Mouse (Mus musculus) thymus, postnatal 4 days (tissue): Measurements from ENCODE around the gene Il1r2.
A peak's percentile ranks its signal among the peaks of the same experiment; 100 is the strongest.

Source experiments
- DNase-seq: peaks from one replicate; pipeline ENCODE4 v3.0.0; 2021

Il1r2 gene

DNA sequence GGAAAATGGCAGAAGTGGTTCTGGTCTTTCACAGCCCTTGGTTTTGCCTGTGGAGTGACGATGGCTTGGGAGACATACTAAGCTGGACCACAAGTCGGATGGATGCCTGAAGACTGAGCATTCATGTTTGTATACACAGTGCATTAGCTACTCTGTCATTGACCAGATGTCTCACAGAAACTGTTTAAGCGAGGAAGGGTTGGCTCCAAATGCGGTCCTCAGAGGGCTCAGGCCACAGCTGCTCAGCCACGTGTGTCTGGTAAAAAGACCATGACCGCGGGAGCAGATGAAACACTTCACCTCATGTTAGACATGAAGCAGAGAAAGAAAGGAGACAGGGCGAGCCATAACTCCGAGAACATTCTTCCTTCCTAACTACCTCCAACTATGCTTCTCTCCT lies 12.5 kb upstream of the Il1r2 start:
- no peak for DNase-seq

DNA sequence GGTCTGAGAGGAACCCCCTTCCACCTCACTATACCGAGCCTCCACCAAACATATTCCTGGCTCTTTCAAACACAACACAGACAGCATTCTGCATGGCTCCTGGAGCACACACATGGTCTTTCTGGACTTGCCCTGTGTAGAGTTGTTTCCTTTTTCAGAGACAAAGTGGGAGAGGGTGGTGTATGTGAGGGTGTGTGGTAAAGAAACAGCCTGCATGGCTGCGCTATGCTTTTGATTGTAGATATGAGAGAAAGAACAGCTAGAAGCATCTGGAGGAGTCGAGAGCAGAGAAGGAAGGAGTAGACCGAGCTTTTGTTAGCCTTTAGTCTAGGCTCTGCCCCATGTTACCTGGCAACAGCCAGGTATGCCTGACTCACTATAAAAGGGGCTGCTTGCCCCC lies 10.5 kb upstream of the Il1r2 start:
- no peak for DNase-seq

- no peak for DNase-seq
Observed at GRCm38 (mm10) chr1:40064508-40064907, 9.4 kb upstream of the Il1r2 start.

DNA sequence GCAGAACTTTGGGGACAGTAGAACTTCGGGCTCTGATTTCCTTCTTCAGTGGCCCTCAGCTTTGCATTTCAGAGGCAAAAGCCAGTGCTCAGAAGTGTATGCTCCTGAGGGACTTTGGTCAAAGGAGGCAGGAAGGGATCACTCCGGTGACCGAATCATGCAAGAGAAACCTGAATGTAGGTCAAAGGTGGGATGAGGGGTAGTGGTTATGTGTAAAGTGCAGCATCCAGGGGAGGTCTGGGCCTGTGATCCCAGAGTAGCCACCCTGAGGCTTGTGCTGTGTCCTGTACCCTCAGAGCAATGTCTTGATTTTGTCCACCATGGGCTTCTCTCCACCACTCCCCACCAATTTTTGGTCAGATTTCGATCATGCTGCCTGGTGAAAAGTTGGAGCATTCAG lies 1.3 kb upstream of the Il1r2 start:
- no peak for DNase-seq

- no peak for DNase-seq
Observed at GRCm38 (mm10) chr1:40077328-40077727, 3.4 kb downstream of the Il1r2 start.

GRCm38 (mm10) chr1:40081041-40081440 lies 7.2 kb downstream of the Il1r2 start:
- no peak for DNase-seq

DNA sequence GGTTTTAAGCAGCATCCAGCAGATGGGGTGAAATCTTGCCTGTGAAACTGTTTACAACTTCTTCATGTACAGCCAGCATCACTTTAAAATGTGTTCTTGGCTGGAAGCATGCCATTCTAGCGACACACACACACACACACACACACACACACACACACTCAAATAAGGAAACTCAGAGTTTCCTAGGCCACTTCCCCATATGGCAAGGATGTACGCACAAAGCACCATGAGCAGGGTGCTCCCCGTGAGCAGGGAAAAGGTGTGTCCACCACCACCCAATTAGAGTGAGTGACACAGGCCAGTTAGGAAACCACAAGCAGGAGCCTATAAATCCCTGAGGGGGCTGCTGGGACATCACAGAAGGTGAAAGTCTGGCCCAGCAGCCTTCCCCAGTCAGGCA lies 10.5 kb downstream of the Il1r2 start:
- no peak for DNase-seq

GRCm38 (mm10) chr1:40085403-40086182 lies 11.7 kb downstream of the Il1r2 start:
- peak; percentile 74 for DNase-seq

DNA sequence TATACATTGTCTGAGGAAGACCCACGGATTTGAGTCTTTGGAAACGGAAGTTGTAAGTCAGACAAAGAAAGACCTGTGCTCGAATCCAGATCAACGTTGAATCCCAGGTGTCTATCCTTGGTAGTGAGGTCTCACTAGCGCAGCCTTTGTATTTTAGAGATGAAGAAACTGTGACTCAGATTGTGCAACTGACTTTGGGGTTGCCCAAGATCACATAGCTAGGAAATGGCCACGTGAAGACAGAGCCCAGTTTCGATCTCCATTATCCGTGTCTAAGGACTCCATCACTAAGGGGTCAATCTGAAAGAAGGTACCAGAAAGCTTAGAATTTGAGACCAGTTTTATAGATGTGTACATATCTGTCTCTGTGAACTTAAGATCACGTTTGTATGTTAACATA lies 17.3 kb downstream of the Il1r2 start:
- DNase-seq = no peak

- DNase-seq = no peak
Observed at GRCm38 (mm10) chr1:40092541-40092940, 18.7 kb downstream of the Il1r2 start.

- DNase-seq = no peak
Observed at GRCm38 (mm10) chr1:40094601-40095304, 20.9 kb downstream of the Il1r2 start.

GRCm38 (mm10) chr1:40095585-40095984 lies 21.7 kb downstream of the Il1r2 start:
- peak; percentile 36 for DNase-seq

GRCm38 (mm10) chr1:40106306-40106705 lies 32.4 kb downstream of the Il1r2 start:
- DNase-seq = no peak

- no peak for DNase-seq
Observed at GRCm38 (mm10) chr1:40106719-40107118, 32.8 kb downstream of the Il1r2 start.

- DNase-seq = no peak
Observed at GRCm38 (mm10) chr1:40107971-40108749, 34.3 kb downstream of the Il1r2 start.

GRCm38 (mm10) chr1:40109736-40110135 lies 35.9 kb downstream of the Il1r2 start:
- DNase-seq = no peak

DNA sequence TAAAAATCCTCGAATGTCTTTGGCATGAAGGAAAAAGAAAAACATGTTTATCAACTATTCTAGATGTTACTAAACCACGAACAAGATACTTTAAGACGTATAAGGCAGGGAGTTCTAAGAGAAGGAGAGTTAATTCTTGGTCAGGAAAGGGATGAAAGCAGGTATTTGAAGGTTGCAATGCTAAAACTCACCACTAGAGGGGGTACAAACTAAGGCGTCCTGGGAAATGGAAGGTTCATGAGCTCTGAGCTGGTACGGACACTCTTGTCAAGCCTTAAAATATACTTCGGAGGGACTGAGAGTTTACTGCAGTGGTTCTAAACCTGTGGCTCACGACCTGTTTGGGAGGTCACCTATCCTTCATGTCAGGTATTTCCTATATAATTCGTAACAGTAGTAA lies 41.4 kb downstream of the Il1r2 start:
- DNase-seq = no peak

DNA sequence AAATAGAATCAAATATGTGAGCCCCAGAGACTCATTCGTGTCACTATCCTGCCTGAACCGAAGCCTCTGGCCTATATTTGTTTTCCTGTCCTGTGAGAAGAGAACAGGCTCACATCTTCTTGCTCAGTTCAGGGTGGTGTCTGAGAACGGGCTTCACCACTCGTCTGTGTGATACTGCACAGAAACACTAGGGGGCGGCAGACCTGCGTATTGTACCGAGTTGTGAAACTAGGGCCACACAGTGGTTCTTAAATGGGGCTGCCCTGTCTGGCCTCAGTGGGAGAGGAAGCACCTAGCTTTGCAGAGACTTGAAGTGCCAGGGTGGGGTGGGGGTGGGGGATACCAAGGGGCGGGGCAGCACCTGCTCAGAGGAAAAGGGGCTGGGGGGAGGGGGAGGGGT lies 42.5 kb downstream of the Il1r2 start:
- peak; percentile 89 for DNase-seq

- DNase-seq = no peak
Observed at GRCm38 (mm10) chr1:40117565-40117964, 43.7 kb downstream of the Il1r2 start.

DNA sequence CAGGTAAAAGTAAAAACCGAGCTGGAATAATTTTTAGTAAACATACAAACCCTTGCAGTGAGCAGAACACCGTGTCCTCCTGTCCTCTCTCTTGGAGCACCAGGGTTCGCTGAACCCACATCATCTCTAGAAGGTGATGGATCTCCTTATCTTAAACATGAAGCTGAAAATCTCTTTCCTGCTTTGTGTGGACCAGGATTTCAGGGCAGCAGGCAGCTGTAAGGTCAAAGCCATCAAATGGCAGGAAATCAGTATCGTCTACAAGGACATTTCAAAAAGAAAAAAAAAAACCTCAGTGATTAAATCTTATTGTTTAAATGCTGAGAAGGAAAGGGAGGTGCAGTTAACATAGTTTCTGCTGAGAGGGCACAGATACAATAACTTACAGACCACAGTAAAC lies 50.4 kb downstream of the Il1r2 start:
- DNase-seq = no peak

DNA sequence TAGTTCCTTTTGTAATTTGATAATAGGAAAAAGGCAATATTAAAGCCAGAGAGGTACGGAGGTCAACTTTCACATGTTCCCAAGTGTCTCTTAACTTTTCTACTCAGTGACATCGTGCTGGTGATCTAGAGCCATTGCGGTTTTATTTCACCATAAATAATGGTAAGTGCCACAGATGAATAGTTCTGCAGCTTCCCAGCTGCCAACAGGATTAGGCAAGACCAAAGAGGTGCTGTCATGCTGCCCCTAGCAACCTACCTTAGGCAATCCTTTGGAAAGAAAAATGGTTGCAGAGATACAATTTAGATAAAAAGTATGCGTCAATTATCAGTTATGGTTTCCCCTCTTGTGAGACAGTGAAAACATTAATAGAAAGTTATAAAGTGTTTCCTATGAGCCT lies 54.6 kb downstream of the Il1r2 start:
- DNase-seq = no peak

- no peak for DNase-seq
Observed at GRCm38 (mm10) chr1:40129321-40129720, 55.4 kb downstream of the Il1r2 start.

- DNase-seq = no peak
Observed at GRCm38 (mm10) chr1:40131631-40132030, 57.8 kb downstream of the Il1r2 start.

DNA sequence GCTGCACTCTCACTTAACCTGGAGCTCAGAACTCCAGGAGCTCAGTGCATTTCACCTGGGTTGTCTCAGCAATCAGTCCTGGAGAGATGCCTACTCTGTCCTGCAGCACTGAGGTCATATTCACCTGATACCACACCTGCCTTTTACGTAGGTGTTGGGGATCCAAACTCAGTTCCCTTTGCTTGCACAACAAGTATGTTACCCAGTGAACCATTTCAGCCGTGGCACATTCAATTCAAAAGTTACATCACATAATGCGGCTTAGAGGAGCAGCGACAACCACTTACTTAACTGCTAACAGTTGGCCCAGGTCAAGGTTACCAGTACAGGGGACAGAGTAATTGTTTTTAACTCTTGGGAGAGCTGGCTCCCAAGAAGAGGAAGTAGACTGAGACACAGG lies 58.8 kb downstream of the Il1r2 start:
- DNase-seq = no peak
